Mouse (Mus musculus) heart, embryonic 10.5 days (tissue): ENCODE data around the gene Stat4. TPM values are rescaled to one million over a fixed set of nuclear protein-coding genes. Genes with fewer than 3 reads are reported as not detected.

Experiments used
- DNase-seq: peaks from one replicate; pipeline ENCODE4 v3.0.0-alpha.2; 2017; ENCODE audit warnings: low spot score
- H3K27ac ChIP-seq: fragments of 300-500 bp; sonication (generic); 2 replicates; pipeline ENCODE4 v1.5.1; 2016; ENCODE audit warnings: mild to moderate bottlenecking
- H3K27me3 ChIP-seq: fragments of 300-500 bp; sonication (generic); 2 replicates; pipeline ENCODE4 v1.6.1; 2016; ENCODE audit warnings: mild to moderate bottlenecking; ENCODE audit not compliant: poor library complexity, insufficient read depth, severe bottlenecking
- H3K36me3 ChIP-seq: fragments of 300-500 bp; sonication (generic); 2 replicates; pipeline ENCODE4 v1.6.1; 2016; ENCODE audit warnings: mild to moderate bottlenecking, moderate library complexity
- H3K4me1 ChIP-seq: fragments of 300-500 bp; sonication (generic); 2 replicates; pipeline ENCODE4 v1.6.1; 2016; ENCODE audit warnings: mild to moderate bottlenecking
- H3K4me3 ChIP-seq: fragments of 300-500 bp; sonication (generic); 2 replicates; pipeline ENCODE4 v1.5.1; 2016; ENCODE audit warnings: mild to moderate bottlenecking, moderate library complexity
- H3K9me3 ChIP-seq: fragments of 300-500 bp; sonication (generic); 2 replicates; pipeline ENCODE4 v1.6.1; 2016; ENCODE audit warnings: mild to moderate bottlenecking, moderate library complexity
- WGBS: fragments of 180-500 bp; shearing (Covaris S2); methylation state at CpG from one replicate; pipeline ENCODE4 v1.1.7; 2016; 5-methylcytosine and 5-hydroxymethylcytosine counted together
- polyA plus RNA-seq: library from polyadenylated mRNA; unstranded; fragments of >200 nt; fragmentation: Nextera tagmentation; extraction: Ambion mirVana; gene quantifications from 2 replicates; pipeline ENCODE4 v1.2.1, GENCODE M21; 2016

Stat4 gene
- polyA plus RNA-seq, 1 experiment from 2014 or later: 0.99 TPM

DNA sequence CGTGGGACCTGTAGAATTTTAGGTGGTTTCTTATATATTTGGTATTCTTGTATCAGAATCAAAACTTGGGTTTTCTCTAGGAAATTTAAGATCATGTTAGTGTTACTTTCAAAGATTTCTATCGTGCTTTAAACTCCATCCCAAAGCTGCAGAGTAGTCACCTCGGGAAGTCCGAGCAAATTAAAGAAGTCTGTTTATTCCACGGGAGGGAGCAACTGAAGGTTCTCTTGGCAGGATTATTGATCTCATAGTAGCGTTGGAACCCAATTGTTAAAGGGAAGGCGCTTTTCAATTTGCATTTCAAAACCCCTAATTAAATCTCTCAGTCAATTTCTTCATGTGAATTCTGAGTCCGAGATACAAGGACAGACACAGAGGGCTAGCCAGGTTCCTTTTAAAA is 93.4 kb downstream of the Stat4 start:
- H3K4me3 ChIP-seq: no peak overlapping the region
- no peaks in the 10 kb centered on the region for H3K36me3 ChIP-seq
- WGBS: 33% methylated on average over 8 of the region's 8 CpGs
- H3K9me3 ChIP-seq: no peaks in the 10 kb centered on the region
- no peak overlapping the region for H3K27ac ChIP-seq
- 0 out of 2 replicates have a peak, but pooled peaks cover 5% of the 10 kb centered on the region for H3K4me1 ChIP-seq
- no peak for DNase-seq
- no peaks in the 10 kb centered on the region for H3K27me3 ChIP-seq

DNA sequence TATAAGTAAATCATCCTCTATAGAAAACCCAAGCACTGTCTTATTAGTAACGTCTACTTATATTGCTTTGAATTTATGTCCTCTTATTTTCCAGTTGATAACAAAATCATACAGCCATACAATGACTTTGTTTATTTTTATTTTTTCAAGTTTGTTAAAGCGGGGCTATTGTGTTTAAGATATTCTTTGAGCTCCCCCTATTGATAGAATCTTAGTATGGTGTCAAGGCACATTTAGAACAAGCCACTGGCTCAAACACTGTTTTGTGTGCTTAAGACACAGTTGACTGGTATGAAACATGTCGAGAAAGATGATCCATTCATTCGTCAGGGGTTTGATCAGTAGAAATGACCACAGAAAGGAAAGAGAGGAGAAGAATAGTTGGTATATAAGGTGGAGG is 99.3 kb downstream of the Stat4 start:
- Histone ChIP-seq H3K9me3 (no peaks in the 10 kb centered on the region), H3K27me3 (peaks cover 12% of the 10 kb centered on the region), H3K4me3 (no peak overlapping the region), H3K4me1 (no peaks in the 10 kb centered on the region; the same call in 1 of the 2 replicates), H3K27ac (no peak overlapping the region), H3K36me3 (no peaks in the 10 kb centered on the region)
- no peak for DNase-seq
- WGBS: 30% methylated on average over 4 of the region's 4 CpGs

DNA sequence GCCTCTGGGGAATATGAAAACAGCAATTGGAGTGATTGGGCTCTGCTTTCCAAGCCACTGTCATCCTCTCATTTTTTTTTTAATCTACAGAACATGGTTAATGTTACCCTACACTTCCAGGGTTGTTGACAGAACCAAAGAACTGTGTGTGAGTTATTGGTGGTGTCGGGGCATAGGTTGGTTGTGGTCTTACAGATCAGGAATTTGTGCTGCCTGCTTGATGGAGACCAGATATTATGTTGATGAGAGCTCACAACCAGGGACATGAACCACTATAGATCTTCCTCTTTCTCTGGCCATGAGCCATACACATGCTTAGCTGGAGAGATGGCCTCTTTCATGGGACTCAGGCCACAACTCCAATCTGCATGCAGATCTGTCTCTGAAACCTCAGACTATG is 100.2 kb downstream of the Stat4 start:
- DNase-seq: no peak
- WGBS: 55% methylated on average over 1 of the region's 1 CpGs
- no peaks in the 10 kb centered on the region; the same call in 1 of the 2 replicates for H3K4me1 ChIP-seq

DNA sequence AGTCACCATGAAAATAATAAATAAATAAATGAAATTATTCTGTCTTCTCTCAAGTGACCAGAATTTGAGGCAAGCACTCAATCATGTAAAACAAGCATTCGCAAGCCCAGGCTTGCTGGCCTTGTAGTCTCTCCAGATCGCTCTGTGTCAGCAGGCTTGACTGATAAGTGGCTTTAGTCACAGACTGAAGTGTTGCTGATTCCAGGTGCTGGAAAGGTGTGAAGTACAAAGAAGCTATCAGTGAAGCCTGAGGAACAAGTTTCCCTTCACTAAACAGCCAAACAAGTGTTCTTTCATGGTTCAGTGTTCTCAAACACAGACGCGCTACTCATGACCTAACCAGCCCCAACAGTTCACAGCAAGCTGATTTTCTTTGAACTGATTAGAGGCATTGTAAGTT is 101.7 kb downstream of the Stat4 start:
- Histone ChIP-seq H3K4me3 (no peak overlapping the region), H3K27me3 (peaks cover 12% of the 10 kb centered on the region), H3K4me1 (no peaks in the 10 kb centered on the region; the same call in 1 of the 2 replicates), H3K36me3 (no peaks in the 10 kb centered on the region), H3K9me3 (no peaks in the 10 kb centered on the region), H3K27ac (no peak overlapping the region)
- DNase-seq: no peak
- WGBS: 51% methylated on average over 4 of the region's 4 CpGs

More for the DNA sequence above, 100.2 kb downstream of the Stat4 start:
- Histone ChIP-seq H3K9me3 (no peaks in the 10 kb centered on the region), H3K4me3 (no peak overlapping the region), H3K27ac (no peak overlapping the region), H3K36me3 (no peaks in the 10 kb centered on the region), H3K27me3 (peaks cover 12% of the 10 kb centered on the region)

DNA sequence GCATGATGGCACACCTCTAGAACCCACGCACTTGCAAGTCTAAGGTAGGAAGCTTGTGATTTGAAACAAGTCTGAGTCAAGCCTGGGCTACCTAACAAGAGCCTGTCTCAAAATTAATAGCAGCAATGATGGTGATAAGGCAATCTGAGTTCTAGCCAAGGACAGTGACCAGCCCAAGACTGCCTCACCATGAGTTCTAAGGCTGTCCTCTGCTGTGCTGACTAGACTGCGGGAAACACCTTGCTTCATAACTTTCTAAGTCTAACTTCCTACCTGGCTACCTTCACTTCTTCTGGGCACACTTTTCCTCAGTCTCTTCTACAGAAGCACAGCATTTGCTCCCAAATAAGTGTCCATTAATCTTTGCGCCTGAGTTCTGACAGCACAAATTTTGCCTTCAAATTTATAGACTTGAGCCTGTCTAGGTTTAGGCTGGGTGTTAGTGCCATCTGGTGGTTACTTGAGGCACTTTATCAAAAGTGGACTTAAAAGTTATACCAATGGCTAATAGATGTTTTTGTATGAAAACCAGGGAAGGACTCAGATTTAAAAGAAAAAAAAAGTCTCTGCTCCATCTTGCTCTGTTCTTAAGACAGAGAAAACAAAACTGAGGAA is 111.8 kb downstream of the Stat4 start:
- Histone ChIP-seq H3K4me1 (no peaks in the 10 kb centered on the region), H3K9me3 (no peaks in the 10 kb centered on the region), H3K36me3 (no peaks in the 10 kb centered on the region), H3K4me3 (no peak overlapping the region), H3K27me3 (no peaks in the 10 kb centered on the region), H3K27ac (no peak overlapping the region)
- 77% methylated on average over 3 of the region's 3 CpGs for WGBS
- no peak for DNase-seq

DNA sequence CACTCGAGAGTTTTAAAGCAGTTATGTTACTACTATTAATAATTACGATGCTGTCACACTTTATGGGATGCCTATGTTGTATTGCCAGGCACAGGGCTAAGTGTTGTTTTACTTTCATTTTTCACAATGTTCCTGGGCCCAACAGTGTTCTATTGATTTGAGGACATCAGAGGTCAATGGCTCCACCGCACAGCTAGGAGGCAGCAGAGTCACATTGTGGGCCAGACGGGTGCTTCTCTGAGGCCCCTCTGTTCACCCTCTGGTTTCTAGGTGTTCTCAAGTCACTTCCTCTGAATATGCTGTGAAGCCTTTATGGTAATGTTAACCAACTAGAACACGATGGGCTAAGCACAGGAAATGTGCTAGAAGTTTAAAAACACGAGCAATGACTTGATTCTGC is 113.5 kb downstream of the Stat4 start:
- Histone ChIP-seq H3K36me3 (no peaks in the 10 kb centered on the region), H3K4me3 (no peak overlapping the region), H3K4me1 (no peaks in the 10 kb centered on the region), H3K27ac (no peak overlapping the region), H3K9me3 (no peaks in the 10 kb centered on the region), H3K27me3 (no peaks in the 10 kb centered on the region)
- 65% methylated on average over 6 of the region's 6 CpGs for WGBS
- DNase-seq: no peak

DNA sequence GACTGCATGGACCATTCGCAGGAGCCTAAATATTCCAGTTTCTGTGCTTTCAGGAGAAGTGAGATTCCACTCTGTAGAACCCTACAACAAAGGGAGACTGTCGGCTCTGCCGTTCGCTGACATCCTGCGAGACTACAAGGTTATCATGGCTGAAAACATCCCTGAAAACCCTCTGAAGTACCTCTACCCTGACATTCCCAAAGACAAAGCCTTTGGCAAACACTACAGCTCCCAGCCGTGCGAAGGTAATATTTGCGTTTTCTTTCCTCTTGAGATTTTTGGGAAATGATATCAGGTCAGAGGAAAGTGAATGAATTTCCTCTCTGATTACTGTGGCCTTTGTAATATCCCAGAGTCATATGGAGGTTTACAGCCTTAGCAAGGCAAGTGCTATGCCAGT is 115.8 kb downstream of the Stat4 start:
- WGBS: 77% methylated on average over 8 of the region's 8 CpGs
- Histone ChIP-seq H3K4me1 (no peaks in the 10 kb centered on the region), H3K9me3 (no peaks in the 10 kb centered on the region), H3K27ac (no peak overlapping the region), H3K36me3 (no peaks in the 10 kb centered on the region), H3K4me3 (no peak overlapping the region), H3K27me3 (no peaks in the 10 kb centered on the region)
- no peak for DNase-seq

DNA sequence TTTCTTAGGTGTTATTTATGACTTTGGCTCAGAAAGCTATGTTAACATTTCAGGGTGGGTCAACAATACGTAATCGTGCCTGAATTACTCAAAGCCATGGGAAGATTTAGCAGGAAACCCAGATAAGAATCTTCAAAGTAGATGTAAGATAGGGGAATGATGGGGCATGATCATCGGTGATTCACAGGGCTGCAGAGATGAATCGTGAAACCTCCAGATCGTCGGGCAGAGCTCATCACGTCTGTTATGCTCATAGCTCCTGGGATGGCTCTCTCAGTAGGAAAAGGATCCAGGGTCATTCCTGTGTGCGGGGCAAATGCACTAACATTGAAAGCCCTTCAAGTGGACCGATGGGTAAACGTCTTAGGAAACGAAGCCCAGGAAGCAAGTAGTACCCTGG is 120.3 kb downstream of the Stat4 start:
- Histone ChIP-seq H3K36me3 (no peaks in the 10 kb centered on the region), H3K4me1 (no peaks in the 10 kb centered on the region), H3K27ac (no peak overlapping the region), H3K4me3 (no peak overlapping the region), H3K27me3 (no peaks in the 10 kb centered on the region), H3K9me3 (no peaks in the 10 kb centered on the region)
- DNase-seq: no peak
- 89% methylated on average over 11 of the region's 11 CpGs for WGBS

DNA sequence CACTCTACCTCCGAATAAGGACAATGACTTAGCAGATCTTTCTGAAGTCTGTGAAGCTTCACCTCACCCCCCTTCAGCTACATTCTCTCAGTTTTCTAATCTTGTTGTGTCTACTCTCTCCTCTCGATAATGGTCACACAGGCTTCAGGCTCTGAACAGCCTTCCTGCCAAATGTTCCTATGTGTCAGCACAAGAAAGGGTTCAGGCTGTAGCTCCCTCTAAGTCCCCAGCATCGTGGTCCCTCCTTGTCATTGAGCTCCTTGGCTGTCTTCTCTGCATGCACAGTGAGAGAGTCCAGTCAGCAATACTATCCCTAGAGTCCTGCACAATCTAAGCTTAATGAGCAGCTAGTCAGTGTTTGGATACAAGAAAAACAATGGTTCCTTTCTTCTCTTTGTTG is 124.3 kb downstream of the Stat4 start:
- Histone ChIP-seq H3K9me3 (no peaks in the 10 kb centered on the region), H3K27ac (no peak overlapping the region), H3K27me3 (no peaks in the 10 kb centered on the region), H3K4me1 (peaks cover 5% of the 10 kb centered on the region), H3K36me3 (no peaks in the 10 kb centered on the region), H3K4me3 (no peak overlapping the region)
- WGBS: 58% methylated on average over 3 of the region's 3 CpGs
- peak; percentile 52 for DNase-seq

DNA sequence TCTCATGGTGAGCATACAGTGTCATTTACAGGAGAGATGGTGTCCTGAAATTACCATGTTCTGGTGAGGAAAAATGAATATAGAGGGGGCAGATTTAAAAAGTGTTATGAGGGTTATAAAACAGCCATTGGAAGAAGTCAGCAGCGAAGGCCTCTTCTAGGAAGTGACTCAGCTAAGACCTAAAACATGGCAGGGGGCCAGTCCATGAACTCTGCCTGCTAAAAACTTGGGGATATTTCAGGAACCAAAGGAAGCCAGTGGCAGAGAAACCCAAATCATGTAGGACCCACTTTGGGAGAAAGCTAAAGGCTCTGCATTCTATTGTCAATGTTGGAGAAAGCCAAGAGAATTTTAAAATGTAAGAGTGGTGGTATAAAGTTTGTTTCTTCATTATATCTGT is 125.4 kb downstream of the Stat4 start:
- Histone ChIP-seq H3K4me3 (no peak overlapping the region), H3K27ac (no peak overlapping the region), H3K36me3 (no peaks in the 10 kb centered on the region), H3K27me3 (no peaks in the 10 kb centered on the region), H3K4me1 (peaks cover 5% of the 10 kb centered on the region), H3K9me3 (no peaks in the 10 kb centered on the region)
- WGBS: 87% methylated on average over 1 of the region's 1 CpGs
- DNase-seq: no peak

DNA sequence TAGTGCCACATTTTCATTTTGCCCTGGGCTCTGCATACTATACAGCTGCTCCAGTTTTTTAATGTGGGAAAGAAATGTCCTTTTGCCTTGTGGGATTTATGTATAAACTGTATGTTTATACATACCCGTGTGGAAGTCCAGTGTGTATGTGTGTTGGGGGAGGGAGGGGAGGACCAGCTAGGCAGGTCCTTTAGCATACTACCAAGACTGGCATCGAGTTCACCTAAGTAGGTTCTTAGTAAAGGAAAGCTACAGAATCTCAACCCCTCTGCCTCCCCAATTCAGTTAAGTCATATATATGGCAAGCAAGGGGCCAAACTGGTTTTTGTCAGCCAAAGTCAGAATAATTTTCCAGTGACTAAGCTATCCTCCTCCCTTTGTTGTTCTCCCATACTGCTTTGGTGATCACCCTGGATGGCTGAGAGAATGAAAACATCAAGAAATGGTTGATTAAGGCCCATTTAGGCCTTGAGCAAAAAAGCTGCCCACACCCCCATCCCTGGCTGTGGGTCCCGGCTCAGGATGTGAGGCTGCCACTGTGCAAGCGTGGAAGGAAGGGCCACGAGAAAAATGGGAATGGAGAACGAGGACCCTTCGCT is 126.2 kb downstream of the Stat4 start:
- no peak for DNase-seq
- Histone ChIP-seq H3K9me3 (no peaks in the 10 kb centered on the region), H3K27me3 (no peaks in the 10 kb centered on the region), H3K36me3 (no peaks in the 10 kb centered on the region), H3K4me3 (peak overlapping the region; percentile 55), H3K27ac (peak overlapping the region; percentile 93), H3K4me1 (peaks cover 5% of the 10 kb centered on the region)
- WGBS: 29% methylated on average over 7 of the region's 7 CpGs

DNA sequence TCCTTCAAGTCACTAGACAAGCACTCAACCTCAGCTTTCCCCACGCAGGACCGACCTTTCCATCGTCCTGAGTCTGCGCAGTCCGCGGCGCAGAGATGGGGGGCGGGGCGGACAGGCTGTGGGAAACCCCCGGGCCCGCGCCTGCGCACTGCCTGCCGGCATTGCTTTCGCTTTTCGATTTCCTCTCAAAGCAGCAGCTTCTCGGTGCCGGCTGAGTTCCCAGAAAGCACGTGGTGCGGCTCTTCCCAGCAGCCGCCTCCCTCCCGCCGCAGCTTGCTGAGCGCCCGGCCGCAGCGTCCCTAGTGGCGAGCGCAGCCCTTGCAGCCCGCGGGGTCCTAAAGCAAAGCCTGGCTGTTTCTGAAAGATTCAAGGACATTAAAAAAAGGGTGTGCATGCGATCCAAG is 126.7 kb downstream of the Stat4 start:
- Histone ChIP-seq H3K4me3 (peak overlapping the region; percentile 55), H3K27ac (peak overlapping the region; percentile 93), H3K36me3 (no peaks in the 10 kb centered on the region), H3K4me1 (peaks cover 5% of the 10 kb centered on the region), H3K9me3 (no peaks in the 10 kb centered on the region), H3K27me3 (no peaks in the 10 kb centered on the region)
- DNase-seq: peak; percentile 98
- WGBS: under 1% methylated on average over 32 of the region's 32 CpGs

DNA sequence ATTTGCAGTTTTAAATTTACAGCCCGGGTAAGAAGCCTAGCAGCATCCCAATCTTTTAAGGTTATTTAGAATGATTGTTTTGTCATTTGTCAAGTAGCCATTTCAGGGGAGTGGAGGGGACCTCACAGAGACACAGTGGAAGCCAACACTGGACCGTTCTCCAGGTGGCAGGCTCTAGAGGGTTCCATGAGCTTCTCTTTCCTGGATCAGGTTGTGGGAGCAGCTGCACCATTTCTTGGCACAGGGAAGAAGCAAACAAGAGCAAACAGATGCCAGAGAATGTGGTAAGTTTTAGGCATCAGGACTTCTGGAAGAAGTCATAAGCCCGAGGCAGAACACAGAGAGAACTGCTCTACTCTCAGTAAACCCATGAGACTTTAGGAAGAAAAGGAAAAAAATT is 129.5 kb downstream of the Stat4 start:
- no peaks in the 10 kb centered on the region for H3K36me3 ChIP-seq
- DNase-seq: no peak
- no peaks in the 10 kb centered on the region for H3K9me3 ChIP-seq
- no peak overlapping the region for H3K4me3 ChIP-seq
- peaks cover 5% of the 10 kb centered on the region for H3K4me1 ChIP-seq
- H3K27ac ChIP-seq: no peak overlapping the region
- WGBS: 78% methylated on average over 3 of the region's 3 CpGs
- H3K27me3 ChIP-seq: no peaks in the 10 kb centered on the region

DNA sequence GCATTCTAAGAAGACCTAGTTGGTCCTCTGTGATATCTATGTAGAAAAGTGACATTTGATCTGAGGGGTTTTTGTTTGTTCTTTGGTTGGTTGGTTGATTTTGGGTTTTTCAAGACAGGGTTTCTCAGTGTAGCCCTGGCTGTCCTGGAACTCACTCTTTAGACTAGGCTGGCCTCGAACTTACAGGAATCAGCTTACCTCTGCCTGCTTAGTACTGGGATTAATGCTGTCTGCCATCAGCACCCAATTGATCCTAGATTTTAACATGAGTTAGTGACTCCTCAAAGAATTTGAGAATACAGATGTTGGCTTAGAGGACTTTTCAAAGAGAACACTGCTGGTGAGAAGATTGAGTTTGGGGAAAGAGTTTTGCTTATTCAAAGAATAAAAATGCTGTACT is 130.8 kb downstream of the Stat4 start:
- no peak overlapping the region for H3K27ac ChIP-seq
- no peak overlapping the region for H3K4me3 ChIP-seq
- no peaks in the 10 kb centered on the region for H3K27me3 ChIP-seq
- H3K4me1 ChIP-seq: peaks cover 5% of the 10 kb centered on the region
- 83% methylated on average over 1 of the region's 1 CpGs for WGBS
- H3K36me3 ChIP-seq: no peaks in the 10 kb centered on the region; the same call in 1 of the 2 replicates
- no peak for DNase-seq
- no peaks in the 10 kb centered on the region for H3K9me3 ChIP-seq
